Mouse (Mus musculus) heart, postnatal 14 days (tissue): ENCODE measurements at regions not wholly inside any gene's neighbourhood (a gene's known extent, or its start where the extent isn't known, plus 50 kb on each side); places are given as distances from the start of the nearest gene placed in this dataset.
A peak's percentile ranks its signal among the peaks of the same experiment; 100 is the strongest.

Experiments used
- DNase-seq, 2 experiments: peaks; one replicate each; pipeline ENCODE4 v3.0.0; 2021 to 2022
- intact Hi-C: fragments of 180-260 bp; cut with DNase I; formaldehyde crosslinking; loops from one replicate; pipeline ENCODE4 v1.15.1; 2025

DNA sequence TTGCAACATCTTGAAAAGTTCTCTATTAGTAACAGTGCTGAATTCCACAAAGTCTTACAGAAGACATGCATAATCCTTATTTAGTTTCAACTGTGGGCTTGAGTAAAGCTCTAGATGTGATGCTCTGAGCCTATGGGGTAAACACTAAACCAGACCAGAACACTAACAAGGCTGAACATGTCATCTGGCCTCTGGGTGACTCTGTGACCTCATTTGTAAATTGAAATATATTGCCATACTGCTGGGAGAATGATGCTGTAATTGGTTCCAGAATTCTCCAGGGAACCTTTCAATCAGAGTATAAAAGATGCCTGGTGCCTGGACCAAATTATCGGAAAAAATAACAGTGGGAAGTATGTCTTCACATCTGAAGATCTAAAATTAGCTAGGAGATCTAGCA lies 309.9 kb upstream of the Megf9 start:
- intact Hi-C loops, result no loop called here
- DNase-seq, result no peak

GRCm38 (mm10) chr4:70810956-70811316 lies 276.1 kb upstream of the Megf9 start:
- intact Hi-C loops, result no loop called here
- no peak for DNase-seq

- intact Hi-C loops, result no loop called here
- DNase-seq, result no peak
Observed at GRCm38 (mm10) chr4:70810311-70810955, 275.6 kb upstream of the Megf9 start.

DNA sequence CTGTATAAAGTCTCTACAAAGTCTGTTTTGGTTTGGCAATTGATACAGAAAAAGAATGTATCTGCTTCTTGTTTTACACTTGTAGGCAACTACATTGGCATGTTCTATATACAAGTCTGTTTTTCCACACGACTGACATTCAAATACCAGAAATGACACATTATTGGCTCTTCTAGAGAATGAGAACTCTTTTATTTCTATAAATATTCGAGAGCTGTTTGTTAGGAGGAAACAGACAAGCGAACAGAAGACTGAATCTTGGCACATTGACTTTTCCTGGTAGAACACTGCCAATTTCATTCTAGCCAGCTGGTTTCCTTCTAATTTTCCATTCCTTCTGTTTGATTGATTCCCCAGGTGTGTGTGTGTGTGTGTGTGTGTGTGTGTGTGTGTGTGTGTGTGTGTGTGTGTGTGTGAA lies 270.1 kb upstream of the Megf9 start:
- intact Hi-C loops, result no loop called here
- no peak for DNase-seq

GRCm38 (mm10) chr4:70798483-70798882 lies 263.7 kb upstream of the Megf9 start:
- no peak for DNase-seq
- intact Hi-C loops, result no loop called here

- intact Hi-C loops, result no loop called here
- DNase-seq, result no peak
Observed at GRCm38 (mm10) chr4:70797935-70798334, 263.1 kb upstream of the Megf9 start.

- intact Hi-C loops, result no loop called here
- DNase-seq, result no peak
Observed at GRCm38 (mm10) chr4:70783487-70783886, 248.7 kb upstream of the Megf9 start.

GRCm38 (mm10) chr4:70781591-70781990 lies 246.8 kb upstream of the Megf9 start:
- intact Hi-C loops, result no loop called here

GRCm38 (mm10) chr4:70776273-70776672 lies 241.5 kb upstream of the Megf9 start:
- DNase-seq, result no peak
- intact Hi-C loops, result no loop called here

More at GRCm38 (mm10) chr4:70781591-70781990, 246.8 kb upstream of the Megf9 start:
- no peak for DNase-seq

DNA sequence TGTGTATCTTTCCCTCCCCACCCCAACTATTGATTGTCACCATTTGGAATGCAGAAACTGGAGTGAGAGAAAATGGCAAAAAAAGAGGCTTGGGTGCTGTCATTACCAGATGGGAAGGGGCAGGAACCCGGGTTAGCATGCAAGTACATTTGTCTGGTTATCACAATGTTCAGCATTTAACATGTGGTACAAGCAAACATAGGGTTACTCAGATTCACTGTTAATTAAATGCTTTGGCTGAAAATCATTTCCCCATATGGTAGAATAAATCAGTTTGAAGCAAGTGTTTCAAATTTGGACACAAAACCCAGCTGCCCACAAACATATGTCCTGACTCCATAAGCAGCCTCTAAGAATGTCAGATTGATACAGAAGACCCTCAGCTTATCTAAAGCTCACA lies 208.6 kb upstream of the Megf9 start:
- intact Hi-C loops, result no loop called here
- DNase-seq, result no peak

DNA sequence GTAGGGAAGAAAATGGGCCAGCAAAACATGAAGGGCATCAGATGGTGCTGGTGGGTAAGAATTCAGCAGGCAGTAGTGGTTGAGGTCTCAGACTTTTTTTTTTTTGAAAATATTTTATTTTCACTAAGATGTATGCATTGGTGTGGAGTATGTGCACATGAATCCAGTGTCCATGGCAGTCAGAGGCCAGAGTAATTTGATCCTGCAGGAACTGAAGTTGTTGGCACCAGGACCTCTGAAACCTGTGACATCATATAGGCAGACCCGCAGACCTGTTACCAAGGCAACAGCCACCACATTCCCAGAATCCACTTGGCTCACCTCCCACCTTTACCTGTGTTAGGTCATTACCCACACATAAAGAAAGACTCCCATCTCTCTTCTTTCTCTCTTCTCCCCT lies 207.2 kb upstream of the Megf9 start:
- intact Hi-C loops, result no loop called here
- DNase-seq, result no peak

GRCm38 (mm10) chr4:70741121-70741520 lies 206.3 kb upstream of the Megf9 start:
- no peak for DNase-seq
- intact Hi-C loops, result no loop called here

- peak in 1 of 2 experiments; percentile 2 for DNase-seq
- intact Hi-C loops, result no loop called here
Observed at GRCm38 (mm10) chr4:70709126-70709689, 174.4 kb upstream of the Megf9 start.

DNA sequence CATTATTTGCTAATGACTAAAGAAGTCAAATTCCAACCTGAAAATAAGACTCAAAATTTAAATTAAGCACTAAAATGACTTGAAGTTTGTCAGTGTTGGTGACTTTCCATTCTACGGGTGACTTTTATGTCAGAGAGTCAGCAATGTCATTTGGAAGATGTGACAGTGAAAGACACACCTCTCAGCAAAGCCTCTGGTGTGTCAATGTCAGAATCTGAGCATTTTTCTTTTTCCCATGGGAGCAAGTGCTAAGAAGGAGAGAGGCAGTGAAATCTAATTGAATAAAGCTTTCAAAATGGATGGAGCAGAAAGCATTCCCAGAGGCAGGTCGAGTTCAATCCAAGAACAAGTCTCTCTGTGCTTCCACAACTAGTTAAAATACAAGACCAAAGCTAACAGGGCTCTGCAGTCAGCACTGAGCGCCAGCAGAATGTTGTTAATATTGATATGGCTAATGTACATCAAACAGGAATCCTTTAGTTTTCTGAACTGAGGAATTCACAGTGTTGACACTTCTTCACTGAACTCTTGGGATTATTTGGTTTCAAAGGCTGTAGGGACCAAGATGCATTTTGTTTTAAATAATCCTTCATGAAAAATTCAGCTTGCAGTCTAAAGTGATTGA lies 170.4 kb upstream of the Megf9 start:
- DNase-seq, result no peak
- intact Hi-C loops, result no loop called here

DNA sequence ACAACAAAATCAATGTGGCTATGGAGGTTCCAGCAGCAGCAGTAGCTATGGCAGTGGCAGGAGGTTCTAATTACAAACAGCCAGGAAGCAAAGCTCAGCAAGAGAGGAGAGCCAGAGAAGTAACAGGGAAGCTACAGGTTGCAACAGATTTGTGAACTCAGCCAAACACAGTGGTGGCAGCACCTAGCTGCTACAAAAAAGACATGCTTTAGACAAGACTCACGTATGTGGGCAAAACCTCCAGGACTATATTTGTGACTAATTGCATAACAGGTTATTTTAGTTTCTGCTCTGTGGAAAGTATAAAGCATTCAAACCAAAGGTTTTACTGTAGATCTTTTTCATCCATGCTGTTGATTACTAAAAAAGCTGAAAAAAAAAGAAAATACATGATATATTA lies 166.1 kb upstream of the Megf9 start:
- DNase-seq, result no peak
- intact Hi-C loops, result no loop called here

DNA sequence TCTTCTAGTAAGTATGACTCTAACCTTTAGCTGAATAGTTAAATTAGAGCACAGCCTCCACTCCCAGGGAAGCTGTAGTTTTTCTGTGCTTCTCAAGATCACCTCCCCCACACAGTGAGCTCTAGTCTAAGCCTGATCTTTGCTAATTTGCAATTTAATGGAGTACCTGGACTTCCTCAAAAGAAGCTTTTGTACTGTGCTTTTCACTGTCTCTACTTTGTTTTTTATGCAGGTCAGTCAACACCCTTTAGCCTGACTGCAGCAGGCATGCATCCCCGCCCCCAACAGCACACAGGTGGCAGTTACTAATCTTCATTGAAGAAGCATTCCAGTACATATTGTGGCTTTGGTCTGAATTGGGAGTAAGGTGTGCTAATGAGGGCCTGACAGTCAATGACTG lies 129.4 kb upstream of the Megf9 start:
- DNase-seq, result no peak
- intact Hi-C loops, result no loop called here

- no peak for DNase-seq
- intact Hi-C loops, result loop anchor here (10.0 kb wide), 1 partner anchor 1427 kb away; no protein-coding TSS in a partner anchor
Observed at GRCm38 (mm10) chr4:70621431-70621837, 86.6 kb upstream of the Megf9 start.

- no peak for DNase-seq
- intact Hi-C loops, result loop anchor here (10.0 kb wide), 1 partner anchor 1425 kb away; no protein-coding TSS in a partner anchor
Observed at GRCm38 (mm10) chr4:70619636-70620287, 85.0 kb upstream of the Megf9 start.

DNA sequence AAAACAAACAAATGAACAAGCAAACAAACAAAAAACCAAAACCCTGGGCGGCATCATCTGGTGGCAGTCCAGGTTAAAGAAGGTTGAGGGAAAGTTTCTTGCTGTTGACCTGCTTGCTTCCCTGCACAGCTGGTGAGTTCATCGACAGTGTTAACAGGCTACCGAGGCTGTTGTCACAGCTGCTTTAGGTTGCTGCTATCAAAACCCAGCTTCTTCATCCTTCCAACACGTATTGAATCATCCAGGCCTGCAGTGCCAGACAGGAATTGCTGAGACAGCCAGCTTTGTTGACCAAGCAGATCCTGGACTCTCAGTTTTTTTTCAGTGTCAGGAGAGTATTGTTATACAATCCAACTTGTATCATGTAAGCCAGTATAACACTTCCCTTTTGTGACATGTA lies 81.0 kb upstream of the Megf9 start:
- intact Hi-C loops, result no loop called here
- no peak for DNase-seq

- no peak for DNase-seq
- intact Hi-C loops, result no loop called here
Observed at GRCm38 (mm10) chr4:70614411-70614810, 79.6 kb upstream of the Megf9 start.

DNA sequence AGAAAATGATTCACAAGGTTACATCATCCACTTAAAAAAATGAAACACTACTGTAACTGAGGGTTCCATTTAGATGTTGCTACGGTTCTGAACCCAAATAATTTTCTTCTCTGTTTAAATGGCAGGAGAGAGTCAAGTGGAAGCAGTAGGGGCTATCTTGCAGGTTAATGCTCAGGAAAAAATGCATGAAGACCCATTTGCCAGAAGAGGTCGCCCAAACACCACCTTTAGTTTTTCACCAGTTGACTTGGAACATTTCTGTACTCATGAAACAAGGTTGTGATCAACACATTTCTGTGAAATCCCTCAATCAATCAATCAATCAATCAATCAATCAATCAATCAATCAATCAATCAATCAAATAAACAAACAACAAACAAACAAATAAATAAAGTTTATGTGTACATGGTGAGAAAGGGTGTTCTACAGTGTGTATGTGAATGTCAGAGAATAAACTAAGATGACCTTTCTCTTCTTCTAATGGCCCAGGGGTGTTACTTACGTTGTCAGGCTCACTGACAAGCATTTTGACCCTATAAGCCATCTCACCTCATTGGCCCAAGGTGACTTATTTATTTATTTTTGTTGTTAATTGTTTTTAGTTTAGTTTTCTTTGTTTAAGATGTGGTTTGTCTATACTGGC lies 68.5 kb upstream of the Megf9 start:
- DNase-seq, result peak in 1 of 2 experiments; percentile 18
- intact Hi-C loops, result loop anchor here (2.0 kb wide), 1 partner anchor 151 kb away; no protein-coding TSS in a partner anchor
